Mouse (Mus musculus) heart, adult 2 months (tissue): ENCODE data around the gene Nek8.

Experiments
- CTCF ChIP-seq: fragments of 200-600 bp; IDR thresholded peaks from 2 replicates; pipeline ENCODE4 v1.8.1; 2022; ENCODE audit warnings: antibody characterized with exemption, mild to moderate bottlenecking, moderate library complexity
- POLR2A ChIP-seq: fragments of 200-500 bp; IDR thresholded peaks from 2 replicates; pipeline ENCODE4 v1.6.1; 2011; ENCODE audit warnings: mild to moderate bottlenecking, low read depth, low read length, control low read depth; ENCODE audit not compliant: insufficient read depth

DNA sequence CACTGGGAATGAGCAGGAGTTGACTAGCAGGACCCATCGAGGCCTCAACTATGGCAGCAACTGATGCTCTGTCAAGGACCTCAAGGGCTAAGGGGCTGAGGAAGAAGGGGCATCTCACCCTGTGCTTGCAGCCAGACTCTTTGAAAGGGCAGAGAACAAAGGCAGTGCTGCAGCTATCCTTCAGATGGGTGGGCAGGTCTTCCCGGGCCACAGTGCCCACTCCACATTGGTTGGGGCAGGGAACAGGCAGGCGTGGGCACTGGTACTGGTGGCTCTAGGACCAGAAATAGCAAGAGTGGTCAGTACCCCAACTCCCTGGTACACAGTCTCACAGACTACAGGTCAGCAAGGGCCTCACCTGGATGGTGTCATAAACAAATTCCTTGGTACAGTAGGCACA lies 15.8 kb downstream of the Nek8 start:
- TF ChIP-seq POLR2A (no peak), CTCF (no peak)
